Mouse (Mus musculus) megakaryocyte progenitor cell, adult 5-6 weeks (primary cell): Measurements from ENCODE around the gene Gm5141. TPM values are rescaled to one million over a fixed set of nuclear protein-coding genes. Genes with fewer than 3 reads are reported as not detected.
"Not testable (repeated sequence)": the region's sequence is repeated elsewhere in the genome, so short reads cannot be mapped to it uniquely, and the experiment has no call there.

ENCODE experiments used
- ATAC-seq: replicated peaks from 2 replicates; pipeline ENCODE4 v1.8.0; 2016; ENCODE audit warnings: mild to moderate bottlenecking, moderate TSS enrichment, inconsistent platforms; ENCODE audit not compliant: poor library complexity
- total RNA-seq, 2 experiments: library from RNA; stranded (forward) in 1 of 2; stranded (reverse) in 1 of 2; fragments of 157-497, 149-512 nt in 1 of 2; fragments of 200-1000 nt in 1 of 2; gene quantifications; 2 replicates each; pipeline versions ENCODE4 v1.2.3 to v1.2.4; 2015 to 2017

Gene Gm5141
- total RNA-seq (2015) (6.9 and 13.5 TPM in 2 replicates), total RNA-seq (2017) (3.5 and 5.4 TPM in 2 replicates)

- ATAC-seq = peak; percentile 100
Measured at GRCm38 (mm10) chr13:62785199-62786134, at the start of gene Gm5141. Gene Gm5141, minus strand, starts transcription at chr13:62785808.

GRCm38 (mm10) chr13:62833341-62833740 lies 47.7 kb upstream of the Gm5141 start:
- no peak for ATAC-seq

DNA sequence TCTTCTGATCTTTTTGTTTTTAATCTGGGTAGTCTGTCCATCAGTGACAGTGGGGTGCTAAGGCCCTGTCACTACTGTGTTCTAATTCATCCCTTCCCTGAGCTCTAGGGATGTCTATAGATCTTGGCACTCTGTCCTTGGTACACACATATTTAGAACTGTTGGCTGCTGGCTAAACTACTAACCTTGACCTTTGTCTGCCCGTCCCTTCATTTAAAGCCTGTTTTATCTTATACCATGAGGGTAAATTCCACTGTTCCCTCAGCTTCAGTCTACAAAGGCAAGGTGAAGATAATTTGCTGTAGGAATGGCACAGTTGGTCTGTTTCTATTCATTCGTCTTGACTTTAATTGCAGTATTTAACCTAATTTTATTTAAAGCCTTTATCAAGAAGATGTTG lies 46.6 kb upstream of the Gm5141 start:
- no peak for ATAC-seq

DNA sequence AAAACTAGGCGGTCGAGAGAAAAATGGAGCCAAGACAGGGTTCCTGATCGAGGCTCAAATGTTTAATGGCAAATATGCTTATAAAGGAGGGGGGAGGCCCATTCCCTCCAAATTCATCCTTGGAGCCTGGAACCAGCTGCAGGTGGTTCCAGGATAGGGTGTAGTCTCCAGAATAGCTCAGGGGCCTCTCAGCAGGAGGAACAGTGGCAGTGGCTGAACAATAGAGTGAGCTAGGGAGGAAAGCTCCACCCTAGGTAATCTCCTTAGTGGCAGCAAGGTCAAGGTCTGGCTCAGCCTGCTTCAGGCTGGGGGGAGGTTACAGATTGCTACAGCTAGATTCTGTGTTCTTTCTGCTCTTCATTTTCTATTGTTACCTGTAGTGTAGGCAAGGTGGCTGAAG lies 30.1 kb upstream of the Gm5141 start:
- ATAC-seq = not testable (repeated sequence)

DNA sequence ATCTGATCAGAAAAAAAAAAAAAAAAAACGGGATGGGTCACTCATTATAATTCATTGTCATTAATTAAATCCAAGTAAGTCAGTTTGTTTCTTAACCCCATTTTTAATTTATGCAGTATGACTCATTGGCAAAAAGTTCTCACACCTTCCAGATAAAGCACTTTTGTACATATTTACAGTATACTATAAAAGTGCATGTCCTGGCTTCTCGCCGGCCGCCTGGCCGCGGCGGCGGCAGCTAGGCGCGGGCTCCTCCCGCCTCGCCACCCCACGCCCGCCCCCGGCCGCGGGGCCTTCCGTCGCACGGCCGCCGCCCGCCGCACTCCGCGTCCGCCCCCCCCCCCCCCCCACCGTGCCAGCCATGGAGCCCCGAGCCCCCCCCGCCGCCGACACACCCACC lies 27.1 kb upstream of the Gm5141 start:
- ATAC-seq = peak; percentile 44; the same call in 1 of the 2 replicates

DNA sequence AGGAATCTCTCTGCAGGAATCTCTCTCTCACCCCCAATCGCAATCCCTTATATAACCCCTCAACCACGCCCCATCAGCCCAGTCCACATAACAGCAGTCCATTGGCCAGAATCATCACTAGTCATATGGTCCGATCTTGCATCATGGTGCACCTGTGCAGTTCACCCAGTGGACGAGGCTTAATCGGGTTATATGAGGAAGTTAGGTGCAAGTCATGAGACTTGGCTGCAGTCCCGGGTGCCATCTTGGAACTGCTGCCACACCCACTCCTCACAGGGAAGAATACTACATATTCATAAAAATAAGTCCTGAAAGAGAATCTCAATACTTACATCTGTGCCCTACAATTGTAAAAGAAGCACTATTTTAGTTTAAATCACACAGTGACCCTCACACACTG lies 22.4 kb upstream of the Gm5141 start:
- not testable (repeated sequence) for ATAC-seq

- not testable (repeated sequence) for ATAC-seq
Measured at GRCm38 (mm10) chr13:62786135-62786493, 506 bp upstream of the Gm5141 start.

DNA sequence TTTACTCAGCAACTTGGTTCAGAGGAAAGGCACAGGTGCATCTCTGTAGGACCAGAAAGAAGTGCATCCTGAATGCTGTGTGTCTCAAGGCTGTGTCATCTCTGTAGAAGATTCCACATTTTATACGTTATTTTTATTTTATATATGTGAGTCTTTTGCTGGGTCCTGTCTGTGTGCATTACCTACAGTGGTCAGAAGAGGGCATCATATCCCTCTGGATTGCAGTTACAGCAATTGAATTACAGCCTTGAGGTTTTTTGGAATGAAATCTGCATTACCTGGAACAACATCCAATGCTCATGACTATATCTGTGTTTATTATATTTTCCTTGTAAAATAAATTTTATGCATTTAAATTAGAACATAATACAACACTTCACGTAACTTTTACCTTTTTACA lies 21.8 kb downstream of the Gm5141 start:
- ATAC-seq = peak; percentile 82

DNA sequence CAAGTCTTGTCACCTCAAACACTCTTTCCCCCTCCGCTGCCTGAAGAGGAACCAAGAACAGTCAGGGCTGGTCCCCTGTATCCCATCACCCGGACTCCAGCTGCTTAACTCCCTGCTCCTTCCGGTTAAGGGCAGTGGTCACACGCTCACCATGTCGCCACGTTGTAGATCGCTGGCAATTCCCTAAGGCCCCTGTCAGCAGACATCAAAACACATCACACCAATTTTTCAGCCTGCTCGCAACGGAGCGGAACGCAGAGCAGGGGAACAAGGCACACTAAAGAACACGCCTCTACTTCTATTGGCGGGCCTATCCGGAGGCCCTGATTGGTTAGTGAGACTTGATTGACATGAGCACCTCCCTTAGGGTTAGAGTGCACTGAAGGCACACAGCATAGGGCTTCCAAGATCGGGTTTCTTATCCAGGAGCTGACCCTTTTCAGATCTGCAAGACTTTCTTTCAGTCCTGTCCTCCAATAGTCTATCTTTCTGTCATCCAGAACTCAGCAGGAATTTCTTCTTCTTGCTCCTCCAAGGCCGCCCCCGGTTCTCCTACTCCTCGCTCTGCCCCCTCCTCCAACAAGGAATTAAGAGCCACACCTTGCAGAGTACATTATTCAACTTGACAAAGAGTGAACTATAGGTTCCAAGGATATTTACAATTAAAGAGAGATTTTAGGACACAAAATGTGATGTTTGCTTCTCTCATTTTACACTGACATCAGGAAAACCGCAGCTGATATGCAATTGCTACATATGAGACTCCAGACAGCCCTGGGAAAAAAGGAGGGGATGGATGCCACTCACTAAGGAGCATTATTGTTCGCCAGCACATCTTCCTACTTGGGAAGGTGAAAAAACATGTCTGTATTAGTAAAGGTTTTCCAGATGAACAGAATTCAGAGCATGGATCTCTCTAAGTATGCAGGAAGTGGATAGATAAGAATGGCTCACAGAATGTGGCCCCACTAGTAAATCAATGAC lies 24.9 kb downstream of the Gm5141 start, which contains the start of gene Platr25:
Gene Platr25, minus strand, starts transcription at position 278 of the 984 bp plus-strand sequence.
- ATAC-seq = peak; percentile 96

GRCm38 (mm10) chr13:62733322-62733721 lies 52.3 kb downstream of the Gm5141 start:
- no peak for ATAC-seq

Other genes with a start within 250 kb of the Gm5141 start
- 7.2 TPM in 1 of 2 replicates, not detected in the other for gene Zfp935, start 227.3 kb downstream of the Gm5141 start, total RNA-seq (2015)
- not detected in 2 replicates for gene Zfp935, start 227.3 kb downstream of the Gm5141 start, total RNA-seq (2017)
- gene Zfp934, start 214.6 kb downstream of the Gm5141 start, total RNA-seq (2015) = 26.0 and 29.6 TPM in 2 replicates
- 7.8 and 9.7 TPM in 2 replicates for gene Zfp934, start 214.6 kb downstream of the Gm5141 start, total RNA-seq (2017)
- gene 6720489N17Rik, start 161.6 kb downstream of the Gm5141 start, total RNA-seq (2015) = 8.5 and 15.3 TPM in 2 replicates
- gene 6720489N17Rik, start 161.6 kb downstream of the Gm5141 start, total RNA-seq (2017) = 19.0 and 20.6 TPM in 2 replicates
- 26.6 and 32.6 TPM in 2 replicates for gene Platr25, start 25.1 kb downstream of the Gm5141 start, total RNA-seq (2015)
- gene Platr25, start 25.1 kb downstream of the Gm5141 start, total RNA-seq (2017) = 39.2 and 46.4 TPM in 2 replicates
- gene Fbp2, start 72.6 kb upstream of the Gm5141 start, total RNA-seq (2015) = not detected in 2 replicates
- gene Fbp2, start 72.6 kb upstream of the Gm5141 start, total RNA-seq (2017) = not detected in 2 replicates
- 10.5 and 13.8 TPM in 2 replicates for gene Fbp1, start 102.5 kb upstream of the Gm5141 start, total RNA-seq (2015)
- gene Fbp1, start 102.5 kb upstream of the Gm5141 start, total RNA-seq (2017) = 10.5 and 19.5 TPM in 2 replicates
- gene 2010111I01Rik, start 179.1 kb upstream of the Gm5141 start, total RNA-seq (2015) = 41.7 and 53.7 TPM in 2 replicates
- 81.6 and 90.2 TPM in 2 replicates for gene 2010111I01Rik, start 179.1 kb upstream of the Gm5141 start, total RNA-seq (2017)